Mouse (Mus musculus): Measurements from ENCODE around the gene Ptges.
"Not testable (repeated sequence)": the region's sequence is repeated elsewhere in the genome, so short reads cannot be mapped to it uniquely, and the experiment has no call there.

Ptges gene

GRCm38 (mm10) chr2:30929483-30930045 lies at the start of gene Ptges:
Gene Ptges (minus strand): TSS chr2:30929863.
- peak; percentile 83 for DNase-seq

GRCm38 (mm10) chr2:30967352-30968327 lies 38.0 kb upstream of the Ptges start, which contains the start of gene Tor1a:
Gene Tor1a (minus strand): TSS chr2:30967933.
- DNase-seq, result peak; percentile 92

- peak; percentile 18 for DNase-seq
These were observed 37.2 kb upstream of the Ptges start for GRCm38 (mm10) chr2:30966826-30967225.

GRCm38 (mm10) chr2:30965627-30966026 lies 36.0 kb upstream of the Ptges start:
- peak; percentile 32 for DNase-seq

- no peak for DNase-seq
These were observed 33.0 kb upstream of the Ptges start for GRCm38 (mm10) chr2:30962570-30963254.

GRCm38 (mm10) chr2:30959856-30960255 lies 30.2 kb upstream of the Ptges start:
- no peak for DNase-seq

GRCm38 (mm10) chr2:30958726-30959125 lies 29.1 kb upstream of the Ptges start:
- no peak for DNase-seq

- DNase-seq, result no peak
These were observed 27.8 kb upstream of the Ptges start for GRCm38 (mm10) chr2:30957511-30957910.

GRCm38 (mm10) chr2:30954797-30955196 lies 25.1 kb upstream of the Ptges start:
- DNase-seq, result peak; percentile 26

GRCm38 (mm10) chr2:30952824-30953490 lies 23.3 kb upstream of the Ptges start, which contains the start of gene Tor1b:
Gene Tor1b (plus strand): TSS chr2:30952959.
- peak; percentile 94 for DNase-seq

- no peak for DNase-seq
These were observed 22.8 kb upstream of the Ptges start for GRCm38 (mm10) chr2:30952457-30952823.

GRCm38 (mm10) chr2:30942603-30943011 lies 12.9 kb upstream of the Ptges start:
- peak; percentile 79 for DNase-seq

GRCm38 (mm10) chr2:30942116-30942515 lies 12.5 kb upstream of the Ptges start:
- DNase-seq, result not testable (repeated sequence)

GRCm38 (mm10) chr2:30941586-30941985 lies 11.9 kb upstream of the Ptges start:
- DNase-seq, result no peak

GRCm38 (mm10) chr2:30938574-30938991 lies 8.9 kb upstream of the Ptges start:
- DNase-seq, result no peak

- no peak for DNase-seq
These were observed 8.1 kb upstream of the Ptges start for GRCm38 (mm10) chr2:30937731-30938130.

- DNase-seq, result no peak
These were observed 7.1 kb upstream of the Ptges start for GRCm38 (mm10) chr2:30936808-30937207.

GRCm38 (mm10) chr2:30933917-30934450 lies 4.3 kb upstream of the Ptges start:
- peak; percentile 87 for DNase-seq

- no peak for DNase-seq
These were observed 3.4 kb upstream of the Ptges start for GRCm38 (mm10) chr2:30933032-30933431.

GRCm38 (mm10) chr2:30931922-30932321 lies 2.3 kb upstream of the Ptges start:
- no peak for DNase-seq

- DNase-seq, result not testable (repeated sequence)
These were observed 1.2 kb upstream of the Ptges start for GRCm38 (mm10) chr2:30930846-30931245.

GRCm38 (mm10) chr2:30928893-30929482 lies 675 bp downstream of the Ptges start:
- peak; percentile 86 for DNase-seq

Data from lung, postnatal 36 days (tissue).